Mouse (Mus musculus) kidney, postnatal 14 days (tissue): Measurements from ENCODE around the gene Gpha2.

ENCODE experiments used
- DNase-seq: peaks from one replicate; pipeline ENCODE4 v3.0.0; 2022; ENCODE audit warnings: mixed read lengths

Gpha2 gene

GRCm38 (mm10) chr19:6242281-6242680 lies 16.1 kb downstream of the Gpha2 start:
- peak; percentile 64 for DNase-seq

GRCm38 (mm10) chr19:6243226-6243625 lies 17.0 kb downstream of the Gpha2 start:
- DNase-seq, result no peak

- no peak for DNase-seq
Measured at GRCm38 (mm10) chr19:6245806-6246205, 19.6 kb downstream of the Gpha2 start.

- no peak for DNase-seq
Measured at GRCm38 (mm10) chr19:6247526-6248300, 21.5 kb downstream of the Gpha2 start.

- no peak for DNase-seq
Measured at GRCm38 (mm10) chr19:6253021-6253420, 26.8 kb downstream of the Gpha2 start.

GRCm38 (mm10) chr19:6260428-6260827 lies 34.2 kb downstream of the Gpha2 start:
- DNase-seq, result peak; percentile 49

DNA sequence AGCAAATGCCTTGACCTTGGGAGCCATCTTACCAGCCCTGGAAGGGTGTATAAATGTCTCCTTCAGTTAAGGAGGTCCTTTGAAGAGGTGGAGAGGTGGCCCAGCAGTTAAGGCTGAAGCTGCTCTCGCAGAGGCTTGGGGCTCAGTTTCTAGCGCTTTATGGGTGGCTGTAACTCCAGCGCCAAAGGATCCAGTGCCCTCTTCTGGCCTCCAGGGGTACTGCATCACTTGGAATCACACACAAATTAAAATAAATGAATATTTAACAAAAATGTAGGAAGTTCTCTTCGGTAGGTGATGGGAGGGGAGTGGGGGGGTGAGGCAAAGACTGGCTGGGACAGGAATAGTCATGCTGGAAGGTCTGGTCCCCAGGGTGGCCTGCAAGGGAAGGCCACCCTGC lies 34.8 kb downstream of the Gpha2 start:
- DNase-seq, result no peak

DNA sequence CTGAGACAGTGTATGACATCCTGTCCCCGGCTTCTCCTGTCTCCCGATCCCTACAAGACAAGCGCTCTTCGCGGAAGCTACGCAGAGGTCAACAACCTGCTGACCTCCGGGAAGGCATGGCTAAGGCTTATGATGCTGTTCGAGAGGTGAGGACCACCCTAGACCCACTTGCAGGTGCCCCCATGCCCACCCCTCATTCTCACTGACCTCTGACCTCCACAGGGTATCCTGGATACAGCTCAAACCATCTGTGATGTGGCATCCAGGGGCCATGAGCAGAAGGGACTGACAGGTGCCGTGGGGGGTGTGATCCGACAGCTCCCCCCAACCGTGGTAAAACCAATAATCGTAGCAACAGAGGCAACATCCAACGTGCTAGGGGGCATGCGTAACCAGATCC lies 35.2 kb downstream of the Gpha2 start:
- DNase-seq, result no peak

DNA sequence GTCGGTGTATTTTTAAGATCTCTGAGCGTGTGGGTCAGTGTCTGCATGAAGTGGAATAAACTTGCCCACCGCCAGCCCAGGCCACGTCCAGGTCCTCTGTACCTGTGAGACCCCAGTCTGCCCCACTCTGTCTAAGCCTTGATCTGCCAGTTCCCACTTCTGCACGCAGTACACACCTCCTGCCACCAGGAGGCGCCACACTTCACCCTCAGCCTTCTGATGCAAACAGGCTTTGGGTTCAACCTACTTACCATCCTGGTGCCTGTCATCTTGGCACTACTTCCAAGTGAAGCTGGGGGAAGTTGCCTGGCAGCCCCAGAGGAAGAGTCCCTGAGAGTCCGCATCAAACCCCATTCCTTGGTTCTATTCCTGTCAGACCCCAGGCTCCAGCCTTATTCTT lies 36.0 kb downstream of the Gpha2 start:
- DNase-seq, result peak; percentile 74

DNA sequence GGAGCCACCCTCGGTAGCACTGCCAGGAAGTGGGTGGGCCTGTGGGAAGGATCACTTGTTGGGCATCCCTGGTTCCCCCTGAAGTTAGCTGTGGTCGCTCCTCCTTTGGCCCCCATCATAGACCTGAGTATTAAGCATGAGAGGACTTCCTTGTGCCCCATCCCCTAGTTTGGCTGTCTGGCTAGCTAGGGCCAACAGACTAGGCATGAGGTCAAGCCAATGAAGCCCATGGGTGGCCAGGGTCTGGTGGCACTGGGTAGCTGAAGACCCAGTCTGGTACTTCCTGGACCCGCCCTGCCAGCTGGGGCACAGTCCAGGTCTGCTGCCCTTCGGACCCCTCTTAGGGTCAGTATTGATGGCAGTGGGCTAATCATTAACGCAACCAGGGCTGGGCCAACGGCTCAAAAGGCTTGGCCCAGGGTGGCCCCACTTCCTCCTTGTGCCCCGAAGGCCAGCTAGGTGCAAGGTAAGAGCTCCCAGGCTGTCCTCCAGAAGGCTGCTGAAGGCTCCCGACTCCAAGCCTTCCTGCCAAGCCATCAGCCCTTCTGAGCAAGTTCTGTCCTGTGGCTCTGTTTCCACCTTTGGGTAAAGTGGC lies 36.8 kb downstream of the Gpha2 start:
- DNase-seq, result peak; percentile 87

DNA sequence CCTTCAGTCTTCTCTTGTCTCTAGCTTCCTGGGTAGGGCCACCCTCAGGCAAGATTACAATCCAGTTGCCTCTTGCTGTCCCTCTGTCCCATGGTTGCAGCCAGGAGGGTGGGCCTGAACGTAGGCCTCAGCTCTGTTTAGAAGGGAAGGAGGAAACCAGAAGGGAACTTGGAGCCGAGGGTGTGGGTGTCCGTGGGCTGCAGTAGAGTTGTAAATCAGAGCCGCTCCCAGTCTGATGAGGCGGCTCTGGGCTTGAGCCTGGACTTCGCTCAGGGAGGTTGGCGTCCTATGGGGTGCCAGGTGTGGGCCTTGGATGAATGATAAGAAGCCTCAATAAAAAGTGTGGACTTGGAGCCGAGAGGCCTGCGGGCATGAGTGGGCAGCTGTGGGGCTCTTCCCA lies 38.0 kb downstream of the Gpha2 start:
- no peak for DNase-seq

DNA sequence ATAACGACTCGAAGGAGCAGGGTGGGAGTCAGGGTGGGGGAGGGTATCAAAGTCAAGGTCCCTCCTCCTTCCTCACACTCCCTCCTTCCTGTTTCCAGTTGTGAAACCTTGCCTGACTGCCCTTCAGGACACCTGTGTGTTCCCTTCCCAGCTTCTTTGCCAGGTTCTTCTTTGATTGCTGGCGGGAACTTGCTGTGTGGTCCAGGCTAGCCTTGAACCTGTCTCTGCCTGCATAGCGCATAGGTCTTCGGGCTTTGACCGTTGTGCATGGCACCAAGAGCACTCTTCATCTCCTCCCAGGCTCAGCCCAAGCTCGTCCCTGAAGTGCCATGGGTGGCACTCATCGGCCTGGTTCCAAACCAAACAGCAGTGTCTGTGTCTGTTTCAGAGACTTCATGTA lies 38.8 kb downstream of the Gpha2 start:
- DNase-seq, result no peak

GRCm38 (mm10) chr19:6265727-6266182 lies 39.6 kb downstream of the Gpha2 start:
- no peak for DNase-seq

GRCm38 (mm10) chr19:6267306-6268169 lies 41.4 kb downstream of the Gpha2 start:
- no peak for DNase-seq

GRCm38 (mm10) chr19:6268170-6268528 lies 42.0 kb downstream of the Gpha2 start:
- peak; percentile 91 for DNase-seq

DNA sequence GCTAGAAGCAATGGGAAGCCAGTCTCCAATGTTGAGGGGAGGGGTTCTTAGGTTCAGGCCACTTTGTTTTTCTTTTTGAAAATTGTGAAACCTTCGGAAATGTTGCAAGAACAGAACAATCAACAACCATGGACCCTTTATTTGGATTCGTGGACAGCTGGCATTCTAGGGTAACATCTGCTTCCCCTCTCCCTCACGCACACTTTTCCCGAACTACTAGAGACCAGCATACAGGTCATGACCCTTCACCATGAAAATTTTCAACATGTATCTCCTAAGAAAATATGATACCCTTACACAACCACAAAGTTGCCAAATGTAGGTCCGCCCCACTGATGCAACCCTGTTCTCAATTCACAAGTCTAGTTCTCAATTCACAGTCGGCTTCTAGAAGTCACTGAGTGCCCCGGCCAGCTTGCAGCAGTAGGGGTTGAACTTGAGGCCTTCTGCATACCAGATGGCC lies 42.5 kb downstream of the Gpha2 start:
- no peak for DNase-seq

- DNase-seq, result no peak
Measured at GRCm38 (mm10) chr19:6269798-6270475, 43.8 kb downstream of the Gpha2 start.

DNA sequence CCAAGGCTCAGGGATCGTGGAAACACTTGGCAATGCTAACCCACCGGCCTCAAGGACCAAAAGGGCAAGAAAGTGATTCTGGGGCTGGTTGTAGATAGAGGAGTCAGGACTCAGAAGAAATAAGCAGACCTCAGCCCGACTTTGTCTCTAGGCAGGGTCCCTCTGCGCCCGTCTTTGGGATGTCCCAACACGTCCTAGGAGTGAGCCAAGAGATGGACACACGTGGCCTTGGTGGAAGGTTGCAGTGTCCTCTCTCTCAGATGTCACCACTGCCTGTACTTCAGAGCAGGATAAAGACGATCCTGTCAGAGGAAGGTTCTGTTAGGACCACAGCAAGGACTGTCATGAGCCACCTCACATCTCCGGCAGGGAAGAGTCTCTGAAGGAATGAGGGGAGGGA lies 44.5 kb downstream of the Gpha2 start:
- no peak for DNase-seq

DNA sequence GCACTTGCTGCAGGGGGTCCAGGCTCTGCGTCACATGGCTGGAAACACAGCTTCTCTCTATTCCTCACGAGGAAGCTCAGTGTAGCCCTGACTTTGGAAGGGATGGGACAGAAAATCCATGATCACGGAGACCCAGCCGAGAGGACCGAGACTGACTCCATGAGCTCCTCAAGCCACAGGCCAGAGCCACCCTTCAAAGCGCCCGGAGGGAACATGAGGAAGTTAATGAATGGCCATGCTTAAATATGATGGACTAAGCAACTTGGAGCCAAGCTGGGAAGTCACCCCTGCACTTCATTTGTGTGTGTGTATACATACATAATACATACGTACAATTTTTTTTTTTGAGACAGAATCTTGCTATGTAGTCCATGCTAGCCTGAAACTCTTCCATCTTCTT lies 45.0 kb downstream of the Gpha2 start:
- DNase-seq, result peak; percentile 57

- peak; percentile 74 for DNase-seq
Measured at GRCm38 (mm10) chr19:6272053-6272452, 45.9 kb downstream of the Gpha2 start.

- DNase-seq, result no peak
Measured at GRCm38 (mm10) chr19:6272738-6273137, 46.6 kb downstream of the Gpha2 start.

DNA sequence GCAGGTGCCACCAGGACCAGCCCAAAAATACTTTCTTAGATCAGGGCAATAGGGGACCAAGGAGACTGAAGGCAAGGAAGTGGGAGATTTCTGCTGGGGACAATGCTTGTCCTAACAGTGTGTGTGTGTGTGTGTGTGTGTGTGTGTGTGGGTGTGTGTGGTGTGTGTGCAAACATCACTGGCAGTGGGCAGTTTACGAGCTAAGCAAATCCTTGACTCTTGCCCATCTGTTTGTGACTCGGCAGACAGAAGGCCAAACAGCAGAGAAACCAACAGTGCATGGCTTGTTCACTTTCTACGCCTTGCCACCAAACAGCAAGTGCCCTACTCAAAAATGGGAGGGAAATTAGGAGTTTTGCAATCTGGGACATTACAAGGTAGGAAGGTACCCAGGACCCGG lies 47.4 kb downstream of the Gpha2 start:
- no peak for DNase-seq
